Mouse (Mus musculus): ENCODE results near the gene Obsl1. TPM values are rescaled to one million over a fixed set of nuclear protein-coding genes. Genes with fewer than 3 reads are reported as not detected.

Gene Obsl1
- total RNA-seq, 2 experiments from 2014 or later = 28.4 to 41.4 TPM

DNA sequence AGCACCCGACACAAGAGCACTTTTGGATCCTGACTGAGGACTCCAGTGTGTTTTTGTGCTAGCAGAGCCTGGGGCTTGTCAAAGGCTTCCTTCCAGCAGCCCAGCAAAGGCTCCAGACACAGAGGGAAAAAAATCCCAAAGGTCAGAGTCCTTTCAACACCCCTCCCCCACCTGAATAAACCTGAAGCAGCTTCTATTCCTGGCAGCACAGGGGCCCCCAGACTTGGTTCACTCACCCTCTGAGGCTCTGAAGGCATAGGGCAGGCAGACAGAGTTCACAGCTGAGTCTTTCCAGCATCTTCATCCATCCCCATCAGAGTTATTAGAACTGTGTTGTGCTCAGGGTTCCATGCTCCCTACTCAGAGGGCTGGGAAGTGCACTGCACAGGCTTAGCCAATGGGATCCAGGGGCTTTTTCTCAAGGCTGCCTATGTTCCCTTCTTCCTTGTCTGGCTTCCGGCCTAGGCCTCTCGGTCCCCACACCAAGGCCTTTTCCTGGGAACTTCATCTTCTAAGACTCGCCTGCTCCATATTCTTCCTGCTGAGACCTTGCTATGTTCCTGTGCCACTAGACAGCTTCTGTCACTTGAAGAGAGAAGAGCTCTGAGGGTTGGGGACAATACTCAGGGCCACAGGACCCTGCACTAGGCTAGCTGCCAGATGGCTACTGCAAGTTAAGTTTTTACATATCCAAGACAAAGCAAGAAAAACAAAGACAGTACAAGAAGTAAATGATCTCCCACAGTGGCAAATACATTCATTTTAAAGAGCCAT, 5.4 kb upstream of the Obsl1 start:
- Histone ChIP-seq H3K27ac (peak overlapping the region; percentile 63), H3K4me3 (no peak overlapping the region)
- no peak for TF ChIP-seq CTCF (IDR thresholded peaks at IDR 0.05)
- intact Hi-C loops (cut with DNase I) = no loop called here
- no peak for DNase-seq

DNA sequence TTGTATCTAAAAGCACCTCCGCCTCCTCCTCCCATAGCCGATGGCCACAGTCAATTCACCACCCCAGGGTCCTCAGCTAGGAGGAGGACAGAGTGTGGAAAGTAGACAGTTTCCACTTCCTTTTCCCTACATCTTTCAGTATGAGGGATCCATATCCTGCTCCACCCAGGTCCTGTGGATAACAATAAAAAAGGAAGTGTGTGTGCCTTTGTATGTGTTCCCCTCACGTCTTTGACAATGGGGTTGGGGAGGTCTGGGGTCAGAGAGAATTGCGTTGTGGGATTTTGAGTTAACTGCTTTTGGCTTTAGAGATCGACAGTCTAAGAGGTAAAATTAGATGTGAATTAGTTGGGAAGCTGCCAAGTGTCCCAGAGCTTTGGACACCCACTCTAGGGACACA, 3.9 kb upstream of the Obsl1 start:
- intact Hi-C loops (cut with DNase I) = no loop called here
- H3K4me3 ChIP-seq = no peak overlapping the region
- no peak overlapping the region for H3K27ac ChIP-seq
- TF ChIP-seq CTCF (IDR thresholded peaks at IDR 0.05) = no peak
- DNase-seq = no peak

DNA sequence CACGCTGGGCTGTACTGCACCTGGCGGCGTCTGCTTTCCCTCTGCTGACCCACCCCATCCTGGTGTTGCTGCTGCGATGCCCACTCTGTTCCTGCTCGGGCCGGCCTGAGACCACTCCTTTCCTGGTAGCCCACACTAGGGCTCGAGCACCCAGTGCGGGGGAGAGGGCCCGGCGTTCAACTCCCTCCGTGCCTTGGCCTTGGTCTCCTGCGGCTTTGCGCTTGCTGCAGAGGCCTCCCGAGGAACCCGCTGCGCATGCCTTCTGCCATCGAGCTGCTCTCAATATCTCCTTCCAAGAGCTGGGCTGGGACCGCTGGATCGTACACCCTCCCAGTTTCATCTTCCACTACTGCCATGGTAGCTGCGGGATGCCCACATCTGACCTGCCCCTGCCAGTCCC, 3.3 kb upstream of the Obsl1 start:
- Histone ChIP-seq H3K4me3 (no peak overlapping the region), H3K27ac (no peak overlapping the region)
- DNase-seq = no peak
- intact Hi-C loops (cut with DNase I) = loop anchor here (5.0 kb wide), 1 partner anchor 38 kb away; the partner anchor contains the start of gene Slc4a3
- TF ChIP-seq CTCF (IDR thresholded peaks at IDR 0.05) = no peak

DNA sequence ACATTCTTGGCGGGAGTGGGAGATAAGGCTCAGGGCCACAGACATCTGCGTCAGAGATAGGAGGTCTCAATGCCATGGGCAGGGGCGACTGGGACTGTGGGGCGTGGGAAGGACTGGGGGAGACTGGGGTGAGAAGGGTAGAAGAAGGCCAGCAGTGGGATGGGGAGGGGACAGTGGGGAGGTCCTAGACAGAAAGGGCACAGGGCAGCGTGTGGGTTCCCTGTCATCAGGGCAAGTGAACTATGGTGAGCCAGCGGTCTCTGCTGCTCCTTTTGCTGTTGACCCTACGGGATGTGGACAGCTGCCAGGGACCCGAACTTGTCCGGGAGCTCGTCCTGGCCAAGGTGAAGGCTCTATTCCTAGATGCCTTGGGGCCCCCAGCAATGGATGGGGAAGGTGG, 754 bp upstream of the Obsl1 start, which contains the start of gene Inha:
Gene Inha, plus strand, starts transcription at position 72 of the 400 bp plus-strand sequence.
- Histone ChIP-seq H3K27ac (peak within 1 kb of the TSS; percentile 92), H3K4me3 (peak within 1 kb of the TSS; percentile 82)
- intact Hi-C loops (cut with DNase I) = loop anchor here (5.0 kb wide), 1 partner anchor 40 kb away; the partner anchor contains the start of gene Slc4a3
- no peak for DNase-seq
- TF ChIP-seq CTCF (IDR thresholded peaks at IDR 0.05) = no peak

DNA sequence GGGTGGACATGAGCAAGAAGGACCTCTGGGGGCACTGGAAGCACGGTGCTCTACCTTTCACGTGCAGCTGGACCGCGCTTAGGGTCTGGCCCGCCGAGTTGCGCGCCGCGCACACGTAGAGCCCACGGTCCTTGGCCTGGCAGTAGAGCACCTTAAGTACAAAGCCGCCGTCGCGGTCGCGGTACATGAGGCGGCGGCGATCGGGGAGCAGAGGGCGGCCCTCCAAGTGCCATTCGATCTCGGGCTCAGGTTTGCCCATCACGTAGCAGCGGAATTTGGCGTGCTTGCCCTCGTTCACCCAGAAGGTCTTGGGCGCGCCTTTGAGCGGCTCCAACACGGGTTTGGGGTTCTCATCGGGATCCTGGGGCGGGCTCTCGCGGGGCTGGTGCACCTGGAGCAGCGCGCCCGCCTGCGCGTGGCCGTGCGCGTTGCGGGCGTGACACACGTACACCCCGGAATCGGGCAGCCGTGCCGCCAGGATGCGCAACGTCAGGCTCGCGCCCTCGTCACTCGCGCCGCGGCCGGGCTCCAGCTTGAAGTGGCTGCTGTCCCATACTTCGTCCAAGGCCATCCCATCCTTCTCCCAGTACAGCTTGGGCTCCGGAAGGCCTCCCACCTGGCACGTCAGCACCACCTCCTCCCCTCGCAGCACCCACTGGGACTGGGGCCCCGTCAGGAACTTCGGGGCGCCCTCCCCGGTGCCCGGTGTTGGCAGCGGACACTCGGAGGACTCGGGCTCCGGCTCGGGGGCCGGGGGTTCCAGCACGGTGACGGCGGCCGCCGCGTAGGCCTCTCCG, 895 bp downstream of the Obsl1 start:
- H3K4me3 ChIP-seq = peak overlapping the region; percentile 82
- H3K27ac ChIP-seq = peak overlapping the region; percentile 92
- DNase-seq = peak; percentile 87
- intact Hi-C loops (cut with DNase I) = loop anchor here (5.0 kb wide), 1 partner anchor 42 kb away; the partner anchor contains the start of gene Slc4a3
- no peak for TF ChIP-seq CTCF (IDR thresholded peaks at IDR 0.05)

DNA sequence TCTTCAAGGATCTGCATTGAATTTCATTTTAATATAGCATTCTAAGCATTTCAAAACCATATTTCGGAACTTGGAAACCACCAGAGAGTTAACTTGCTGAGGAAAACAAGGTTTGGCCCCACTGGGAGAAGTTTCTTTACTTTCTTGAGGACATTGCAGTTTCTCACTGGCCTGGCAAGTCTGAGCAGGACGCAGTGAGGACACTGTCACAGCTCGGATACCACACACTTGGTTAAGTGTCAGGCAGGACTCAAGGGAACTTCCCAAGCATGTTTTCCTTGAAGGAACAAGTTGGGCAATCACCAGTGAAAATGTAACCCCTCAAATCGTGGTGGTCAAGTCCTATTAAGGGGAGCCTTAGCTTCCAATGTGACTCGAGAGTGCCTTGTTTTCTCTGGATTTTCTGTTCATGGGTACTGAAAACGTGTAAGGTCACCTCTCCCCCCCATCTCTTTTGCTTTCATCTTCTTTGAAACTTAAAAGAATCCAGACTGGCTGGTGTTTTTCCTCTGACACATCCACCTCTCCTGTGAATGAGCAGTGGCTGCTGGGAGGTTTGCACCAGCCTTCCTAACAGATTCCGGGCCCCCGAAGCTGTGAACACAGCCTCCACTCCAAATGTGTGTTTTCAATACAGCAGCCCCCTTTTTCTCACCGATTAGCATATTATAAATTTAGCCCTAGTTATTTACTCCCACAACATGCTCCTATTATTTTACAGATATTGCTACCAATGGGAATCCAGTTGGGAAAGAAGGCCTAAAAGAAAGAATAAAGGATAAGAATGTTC, 1.8 kb downstream of the Obsl1 start:
- no peak for DNase-seq
- Histone ChIP-seq H3K27ac (peak overlapping the region; percentile 92), H3K4me3 (peak overlapping the region; percentile 82)
- TF ChIP-seq CTCF (IDR thresholded peaks at IDR 0.05) = no peak
- intact Hi-C loops (cut with DNase I) = loop anchor here (1.0 to 5.0 kb wide), 2 partner anchors 22 to 43 kb away; partner anchors contain the start of gene Slc4a3

DNA sequence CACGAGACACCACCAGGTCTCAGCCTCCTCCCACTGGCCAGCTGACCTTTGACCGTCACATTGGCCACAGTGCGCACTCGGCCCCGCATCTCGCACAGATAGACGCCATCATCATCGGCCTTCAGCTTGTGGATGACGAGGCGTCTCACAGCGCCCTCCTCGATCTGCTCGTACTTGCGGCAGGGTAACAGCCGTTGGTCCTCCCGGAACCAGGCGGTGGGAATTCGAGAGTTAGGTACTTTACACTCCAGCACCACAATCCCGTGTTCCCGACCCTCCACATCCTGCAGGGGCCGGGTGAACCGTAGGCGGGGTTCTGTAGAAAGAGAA, 2.6 kb downstream of the Obsl1 start:
- H3K27ac ChIP-seq = no peak overlapping the region
- DNase-seq = no peak
- intact Hi-C loops (cut with DNase I) = no loop called here
- H3K4me3 ChIP-seq = no peak overlapping the region
- no peak for TF ChIP-seq CTCF (IDR thresholded peaks at IDR 0.05)

DNA sequence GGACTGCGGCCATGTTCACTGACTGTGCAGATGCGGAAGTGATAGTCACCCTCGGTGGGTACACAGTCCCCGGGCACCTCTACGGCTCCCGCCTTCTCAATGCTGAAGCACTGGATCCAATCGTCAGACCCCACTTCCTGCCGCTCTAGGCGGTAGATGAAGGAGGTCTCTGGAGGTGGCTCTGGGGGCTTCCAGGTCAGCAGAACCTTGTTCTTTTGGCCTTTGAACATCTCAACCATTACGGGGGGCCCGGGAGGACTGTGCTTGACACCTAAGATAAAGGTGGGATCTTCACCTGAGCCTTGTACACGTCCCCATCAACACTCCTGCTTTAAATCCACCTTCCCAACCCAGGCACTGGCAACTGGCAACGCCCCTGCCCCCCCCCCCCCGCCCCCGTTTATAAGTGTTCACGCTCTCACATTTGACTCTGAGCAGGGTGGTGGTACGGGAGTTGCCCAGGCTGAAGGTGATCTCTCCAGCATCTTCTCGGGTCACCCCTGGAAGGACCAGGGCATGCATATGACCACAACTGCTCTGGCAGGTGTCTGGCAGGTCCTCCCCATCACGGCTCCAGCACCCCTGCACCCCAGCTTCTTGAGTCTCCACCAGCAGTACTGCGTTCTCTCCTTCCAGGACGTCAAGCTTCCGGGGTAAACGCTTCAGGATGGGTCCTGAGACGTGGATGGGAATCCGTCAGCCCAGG, 3.2 kb downstream of the Obsl1 start:
- no peak for TF ChIP-seq CTCF (IDR thresholded peaks at IDR 0.05)
- no peak overlapping the region for H3K4me3 ChIP-seq
- DNase-seq = no peak
- intact Hi-C loops (cut with DNase I) = no loop called here
- no peak overlapping the region for H3K27ac ChIP-seq

DNA sequence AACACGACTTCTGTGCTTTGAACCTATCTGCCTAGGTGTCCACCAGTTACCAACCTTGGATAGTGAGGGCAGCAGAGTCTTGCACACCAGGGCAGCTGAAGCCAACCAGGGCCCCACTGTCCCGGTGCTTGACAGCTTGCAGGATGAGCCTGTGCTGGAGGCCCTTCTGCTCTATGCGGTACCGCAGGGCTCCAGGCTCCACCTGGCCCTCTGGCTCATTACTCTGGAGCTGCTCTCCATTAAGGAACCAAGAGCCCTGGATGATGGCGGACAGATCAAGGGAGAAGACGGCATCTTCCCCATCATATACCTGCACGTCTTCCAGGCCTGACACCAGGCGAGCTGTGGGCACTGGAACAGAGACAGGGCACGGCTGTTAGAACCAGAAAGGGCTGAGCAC, 4.3 kb downstream of the Obsl1 start:
- Histone ChIP-seq H3K4me3 (no peak overlapping the region), H3K27ac (no peak overlapping the region)
- TF ChIP-seq CTCF (IDR thresholded peaks at IDR 0.05) = no peak
- DNase-seq = no peak
- intact Hi-C loops (cut with DNase I) = no loop called here

DNA sequence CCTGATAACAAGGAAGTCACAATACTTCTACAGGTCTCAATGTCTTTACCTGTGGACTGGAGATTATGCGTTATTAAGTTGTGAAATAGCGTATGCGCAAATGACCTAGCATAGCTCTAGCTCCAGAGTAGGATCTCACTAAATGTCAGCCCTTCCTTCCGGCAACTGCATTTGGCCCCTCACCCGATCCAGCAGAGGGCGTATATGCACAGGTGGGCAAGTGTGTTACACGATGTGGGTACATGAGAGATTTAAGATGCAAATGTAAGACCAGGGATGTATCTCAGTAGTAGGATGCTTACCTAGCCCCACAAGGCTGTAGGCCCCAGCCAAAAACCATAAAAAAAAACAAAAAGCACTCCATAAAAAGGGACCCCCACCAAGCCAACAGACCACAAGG, 6.8 kb downstream of the Obsl1 start:
- intact Hi-C loops (cut with DNase I) = no loop called here

DNA sequence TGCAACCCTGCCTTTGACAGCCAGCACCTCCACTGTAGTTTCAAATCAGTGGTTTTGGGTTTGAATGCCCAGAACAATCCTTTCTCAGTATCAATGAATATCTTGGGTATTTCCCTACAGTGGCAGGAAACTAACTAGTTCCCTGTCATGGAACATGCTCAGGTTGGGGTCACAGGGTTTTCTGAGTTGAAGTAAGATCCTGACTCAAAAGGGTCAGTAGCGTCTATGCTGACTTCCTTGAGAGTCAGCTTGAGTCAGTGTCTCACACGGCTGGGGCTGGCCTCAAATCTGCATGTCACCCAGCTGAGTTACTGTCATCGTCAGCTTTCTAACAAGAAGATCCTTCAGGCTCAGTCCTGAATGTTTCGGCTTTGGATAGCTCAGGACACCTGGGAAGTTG, 7.4 kb downstream of the Obsl1 start:
- no peak for TF ChIP-seq CTCF (IDR thresholded peaks at IDR 0.05)
- DNase-seq = no peak
- Histone ChIP-seq H3K4me3 (no peak overlapping the region), H3K27ac (no peak overlapping the region)
- intact Hi-C loops (cut with DNase I) = no loop called here

More for the DNA sequence above, 6.8 kb downstream of the Obsl1 start:
- Histone ChIP-seq H3K27ac (no peak overlapping the region), H3K4me3 (no peak overlapping the region)
- peak; percentile 41; the same call in 1 of the 2 replicates for TF ChIP-seq CTCF (IDR thresholded peaks at IDR 0.05)
- no peak for DNase-seq
